Mouse (Mus musculus) embryonic fibroblast, embryonic 13.5 days (primary cell): ENCODE measurements at regions not wholly inside any gene's neighbourhood (a gene's known extent, or its start where the extent isn't known, plus 50 kb on each side); places are given as distances from the start of the nearest gene placed in this dataset.

Source experiments
- CTCF ChIP-seq: IDR thresholded peaks from 2 replicates; pipeline ENCODE4 v1.5.1; 2011; ENCODE audit warnings: mild to moderate bottlenecking, control low read depth, low read length, moderate library complexity, borderline replicate concordance; ENCODE audit not compliant: insufficient read depth
- POLR2A ChIP-seq: IDR thresholded peaks from 2 replicates; pipeline ENCODE4 v1.6.1; 2011; ENCODE audit warnings: low read depth, mild to moderate bottlenecking, control low read depth, low read length, moderate library complexity

DNA sequence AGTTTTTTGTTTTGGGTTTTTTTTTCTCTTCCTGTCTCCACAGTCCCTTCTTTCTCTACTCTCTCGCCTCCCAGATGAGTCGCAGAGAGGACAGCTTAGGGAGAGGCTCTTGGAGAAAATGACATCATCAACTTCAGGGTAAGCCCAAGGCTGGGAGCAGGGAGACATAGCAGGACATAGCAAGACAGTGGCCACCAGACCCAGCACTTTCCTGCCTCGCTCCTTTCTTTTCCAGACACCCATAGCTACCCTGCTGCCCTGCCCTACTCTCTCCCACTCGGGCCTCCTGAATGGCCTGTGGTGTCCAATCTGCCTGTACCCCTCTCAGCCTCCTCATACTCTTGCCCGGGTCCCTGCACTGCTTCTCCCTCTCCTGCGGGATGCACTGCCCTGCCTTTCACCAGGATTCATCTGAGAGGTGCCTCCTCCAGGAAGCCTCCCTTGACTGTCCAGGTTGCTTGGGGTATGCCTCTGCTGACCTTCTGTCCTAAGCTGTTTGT, 133.8 kb downstream of the Hmg20a start:
- no peak for TF ChIP-seq CTCF
- no peak for TF ChIP-seq POLR2A
